Mouse (Mus musculus) ovary, postnatal 10 days (tissue): ENCODE results near the gene Neto2.

Experiments used
- DNase-seq: peaks from one replicate; pipeline ENCODE4 v3.0.0; 2022; ENCODE audit warnings: low spot score

Neto2 gene

GRCm38 (mm10) chr8:85602737-85603136 is 98.0 kb downstream of the Neto2 start:
- no peak for DNase-seq

DNA sequence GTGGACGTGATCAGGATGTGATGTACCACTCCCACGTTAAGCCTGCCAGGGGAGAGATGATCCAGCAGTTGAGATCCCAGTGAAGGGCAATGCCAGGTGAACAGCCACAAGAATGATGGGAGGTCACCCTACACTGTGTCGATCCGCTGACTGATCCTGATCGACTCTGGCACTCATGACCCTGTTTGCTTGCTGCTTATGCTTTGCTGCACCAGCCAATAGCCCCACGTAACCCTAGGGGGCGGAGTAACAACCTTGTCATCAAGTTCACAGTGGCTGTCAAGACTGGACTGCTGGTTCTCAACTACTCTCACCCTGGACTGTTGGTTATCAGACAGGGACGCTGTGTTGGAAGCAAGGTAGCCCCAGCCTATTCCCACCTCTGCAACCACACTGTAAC is 99.0 kb downstream of the Neto2 start:
- no peak for DNase-seq

DNA sequence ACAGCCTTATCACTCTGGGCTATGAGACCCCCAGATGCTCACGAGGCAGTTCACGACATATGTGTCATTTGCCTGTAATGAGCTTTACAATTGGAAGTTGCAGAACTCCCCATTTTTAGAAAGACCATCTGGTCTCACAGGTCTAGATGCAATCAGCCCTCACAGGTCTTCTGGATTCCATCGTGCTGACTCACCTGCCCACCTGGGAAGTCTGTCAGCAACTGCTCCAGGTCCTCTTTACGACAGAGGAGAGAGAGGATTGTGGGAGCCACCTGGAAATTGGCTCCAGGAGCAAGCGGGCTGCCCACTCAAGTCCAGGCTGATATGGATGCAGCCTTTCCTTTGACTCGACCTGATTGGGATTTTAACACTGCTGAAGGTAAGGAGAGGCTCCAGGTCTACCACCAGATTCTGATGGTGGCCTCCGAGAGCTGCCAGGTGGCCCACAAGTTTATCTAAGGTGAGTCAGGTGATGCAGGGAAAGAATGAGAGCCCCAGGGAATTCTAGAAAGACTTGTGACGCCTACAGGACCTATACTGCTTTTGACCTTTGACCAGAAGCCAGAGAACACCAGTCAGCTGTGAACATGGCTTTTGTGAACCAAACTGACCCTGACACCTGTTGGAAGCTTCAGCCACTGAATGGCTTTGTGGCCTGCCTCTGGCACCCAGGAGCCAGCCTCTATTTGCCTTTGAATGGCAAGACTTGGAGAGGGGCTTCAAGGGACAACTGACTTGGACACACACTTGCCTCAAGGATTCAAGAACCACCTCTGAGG is 103.1 kb downstream of the Neto2 start:
- DNase-seq, result no peak

GRCm38 (mm10) chr8:85595391-85595790 is 105.3 kb downstream of the Neto2 start:
- no peak for DNase-seq

DNA sequence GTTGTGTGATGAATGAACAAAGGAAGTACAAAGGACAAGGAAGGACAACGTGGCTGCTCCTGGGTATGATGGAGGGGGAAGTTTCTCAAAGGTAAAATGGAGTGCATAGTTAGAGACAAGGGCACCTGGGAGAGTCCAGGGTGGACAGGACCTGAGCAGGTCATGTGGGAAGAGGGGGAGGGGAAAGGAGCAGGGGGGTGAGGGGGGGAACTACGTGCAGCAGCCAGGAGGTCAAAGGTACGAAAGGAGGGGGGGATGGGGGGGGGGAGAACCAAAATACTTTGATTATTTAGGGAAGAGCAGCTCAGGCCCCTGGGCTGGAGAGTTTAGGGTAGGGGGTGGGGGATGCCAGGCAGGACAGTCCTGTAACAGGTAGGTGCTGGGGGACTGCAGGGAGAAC is 105.7 kb downstream of the Neto2 start:
- no peak for DNase-seq

DNA sequence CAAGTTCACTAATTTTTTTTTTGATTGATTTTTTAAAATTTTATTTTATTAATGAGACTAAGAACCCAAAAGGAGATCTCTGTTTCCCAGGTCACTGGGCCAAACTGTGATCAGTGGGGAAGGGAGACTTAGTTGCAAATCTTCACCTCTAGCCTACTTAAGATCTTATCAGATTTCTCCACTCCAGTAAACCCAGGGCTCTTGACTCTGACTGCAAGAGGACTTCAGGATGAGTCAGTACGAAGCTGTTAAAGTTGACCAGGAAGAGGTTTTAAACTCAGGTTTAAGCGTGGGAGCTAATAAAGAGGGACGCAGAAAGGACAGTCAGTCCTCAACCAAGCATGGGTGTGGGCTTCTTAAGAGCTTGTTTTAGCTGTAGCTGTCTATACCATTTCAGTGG is 107.4 kb downstream of the Neto2 start:
- no peak for DNase-seq

- DNase-seq, result no peak
Observed at GRCm38 (mm10) chr8:85591532-85591931, 109.2 kb downstream of the Neto2 start.

GRCm38 (mm10) chr8:85590258-85590657 is 110.5 kb downstream of the Neto2 start:
- DNase-seq, result no peak

DNA sequence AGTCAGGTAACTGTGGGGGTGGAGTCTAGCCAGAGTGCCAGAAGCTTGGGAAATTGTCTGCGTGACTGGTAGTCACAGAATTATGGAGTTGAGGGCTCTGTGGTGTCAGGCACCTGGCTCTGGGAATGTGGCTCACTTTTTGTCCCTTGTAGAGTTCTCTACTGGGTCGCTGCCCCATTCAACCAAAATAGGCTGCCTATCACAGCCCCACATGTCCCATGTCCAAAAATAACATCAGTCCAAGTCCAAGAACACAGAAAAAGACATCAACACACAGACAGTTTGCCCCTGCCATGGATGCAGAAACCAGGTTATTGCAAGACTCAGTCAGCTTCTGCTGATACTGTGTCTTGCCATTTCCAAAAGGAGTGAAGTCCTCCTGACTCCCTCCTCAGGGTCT is 112.1 kb downstream of the Neto2 start:
- no peak for DNase-seq
